Mouse (Mus musculus) G1E (cell line): ENCODE measurements at regions not wholly inside any gene's neighbourhood (a gene's known extent, or its start where the extent isn't known, plus 50 kb on each side); places are given as distances from the start of the nearest gene placed in this dataset.

Experiments used
- ATAC-seq: 2 replicates; pipeline ENCODE4 v1.8.0; 2016; ENCODE audit warnings: mild to moderate bottlenecking; ENCODE audit not compliant: insufficient number of reproducible peaks, poor library complexity, low FRiP score, severe bottlenecking; ENCODE audit errors: extremely low read depth
- DNase-seq: peaks from one replicate; pipeline ENCODE4 v3.0.0; 2012; ENCODE audit warnings: low spot score
- H3K27me3 ChIP-seq: 2 replicates; pipeline ENCODE4 v1.6.1; 2012; ENCODE audit warnings: mild to moderate bottlenecking, low read length, inconsistent platforms; ENCODE audit not compliant: insufficient read depth
- H3K36me3 ChIP-seq: replicated peaks from 2 replicates; pipeline ENCODE3; 2012; ENCODE audit warnings: mild to moderate bottlenecking, inconsistent platforms
- H3K4me1 ChIP-seq: 2 replicates; pipeline ENCODE4 v1.6.1; 2012; ENCODE audit warnings: low read depth, low read length, inconsistent platforms, mixed read lengths; ENCODE audit not compliant: insufficient read depth
- H3K4me3 ChIP-seq: 2 replicates; pipeline ENCODE4 v1.5.1; 2012; ENCODE audit warnings: low read depth, mild to moderate bottlenecking, inconsistent platforms, low read length, moderate library complexity, mixed read lengths
- H3K9me3 ChIP-seq: replicated peaks from 2 replicates; pipeline ENCODE4 v1.6.1; 2012; ENCODE audit warnings: inconsistent platforms
- CTCF ChIP-seq: IDR thresholded peaks from 2 replicates; pipeline ENCODE4 v1.5.1; 2012; ENCODE audit warnings: low read depth, low read length, inconsistent platforms, mixed read lengths
- GATA1 ChIP-seq: IDR thresholded peaks from 2 replicates; pipeline ENCODE4 v1.6.1; 2012; ENCODE audit warnings: borderline replicate concordance, low read length, inconsistent platforms, mixed read lengths
- GATA2 ChIP-seq: IDR thresholded peaks from 2 replicates; pipeline ENCODE4 v1.6.1; 2012; ENCODE audit warnings: low read depth, low read length, inconsistent platforms, borderline replicate concordance
- POLR2AphosphoS5 ChIP-seq: IDR thresholded peaks from 2 replicates; pipeline ENCODE4 v1.6.1; 2012; ENCODE audit warnings: low read depth, low read length, inconsistent platforms; ENCODE audit not compliant: insufficient replicate concordance
- TAL1 ChIP-seq: conservative IDR thresholded peaks from 2 replicates; pipeline ENCODE4 v1.6.1; 2012; ENCODE audit warnings: low read depth, low read length, inconsistent platforms, mixed read lengths

- TF ChIP-seq GATA2 (no peak), TAL1 (no peak), POLR2AphosphoS5 (no peak), CTCF (no peak), GATA1 (no peak)
- H3K36me3 ChIP-seq = no peaks in the 10 kb centered on the region
- ATAC-seq (no peak), DNase-seq (no peak)
- peaks cover 13% of the 10 kb centered on the region for H3K9me3 ChIP-seq
- no peaks in the 10 kb centered on the region for H3K27me3 ChIP-seq
- H3K4me1 ChIP-seq = no peaks in the 10 kb centered on the region
- no peak overlapping the region for H3K4me3 ChIP-seq
Measured at GRCm38 (mm10) chr12:45131139-45131538, 56.6 kb upstream of the Stxbp6 start.

- Histone ChIP-seq H3K4me1 (no peaks in the 10 kb centered on the region), H3K9me3 (peaks cover 9% of the 10 kb centered on the region), H3K4me3 (no peak overlapping the region), H3K27me3 (no peaks in the 10 kb centered on the region), H3K36me3 (no peaks in the 10 kb centered on the region)
- TF ChIP-seq TAL1 = no peak
- no peak for TF ChIP-seq GATA1
- TF ChIP-seq GATA2 = no peak
- no peak for TF ChIP-seq CTCF
- no peak for TF ChIP-seq POLR2AphosphoS5
- no peak for DNase-seq
- no peak for ATAC-seq
Measured at GRCm38 (mm10) chr12:45125866-45126265, 51.4 kb upstream of the Stxbp6 start.
